Mouse (Mus musculus) MEL (cell line): ENCODE results near the gene Prdx1. TPM values are rescaled to one million over a fixed set of nuclear protein-coding genes. Genes with fewer than 3 reads are reported as not detected.
A peak's percentile ranks its signal among the peaks of the same experiment; 100 is the strongest.

Source experiments
- DNase-seq: peaks from one replicate; pipeline ENCODE4 v3.0.0; 2011; ENCODE audit warnings: low read depth, low spot score
- H3K27ac ChIP-seq: 2 replicates; pipeline ENCODE4 v1.5.1; 2012; ENCODE audit warnings: low read depth, mild to moderate bottlenecking, control low read depth, low read length, moderate library complexity; ENCODE audit not compliant: control insufficient read depth
- H3K27me3 ChIP-seq, 2 experiments: fragments of 150-350 bp in 1 of 2; sonication (generic) in 1 of 2; 2 replicates each; pipeline ENCODE4 v1.6.1; 2012; ENCODE audit warnings: low read length in 2 of 2, mild to moderate bottlenecking in 2 of 2, improper control_type of control experiment in 1 of 2, moderate library complexity in 1 of 2; ENCODE audit not compliant: insufficient read depth in 2 of 2, control insufficient read depth in 1 of 2
- H3K36me3 ChIP-seq, 2 experiments: 2 replicates each; pipeline ENCODE4 v1.6.1; 2012 to 2014; ENCODE audit warnings: low read length in 2 of 2, improper control_type of control experiment in 1 of 2, inconsistent platforms in 1 of 2, mild to moderate bottlenecking in 1 of 2; ENCODE audit not compliant: insufficient read depth in 2 of 2, control insufficient read depth in 1 of 2
- H3K4me1 ChIP-seq, 2 experiments: fragments of 150-350 bp in 1 of 2; sonication (generic) in 1 of 2; 2 replicates each; pipeline ENCODE4 v1.6.1; 2012; ENCODE audit warnings: low read length in 2 of 2, improper control_type of control experiment in 1 of 2, mild to moderate bottlenecking in 1 of 2; ENCODE audit not compliant: insufficient read depth in 2 of 2, control insufficient read depth in 1 of 2
- H3K4me3 ChIP-seq, 2 experiments: fragments of 150-350 bp in 1 of 2; sonication (generic) in 1 of 2; 2 replicates each; pipeline ENCODE4 v1.5.1; 2012; ENCODE audit warnings: low read depth in 2 of 2, low read length in 2 of 2, mild to moderate bottlenecking in 2 of 2, moderate library complexity in 2 of 2, control low read depth in 1 of 2, improper control_type of control experiment in 1 of 2; ENCODE audit not compliant: control insufficient read depth in 1 of 2, insufficient read depth in 1 of 2
- H3K79me2 ChIP-seq: 2 replicates; pipeline ENCODE4 v1.6.1; 2012; ENCODE audit warnings: mild to moderate bottlenecking, low read length, moderate library complexity; ENCODE audit not compliant: control insufficient read depth, poor library complexity, insufficient read depth
- H3K9ac ChIP-seq: 2 replicates; pipeline ENCODE4 v1.6.1; 2012; ENCODE audit warnings: low read depth, mild to moderate bottlenecking, control low read depth, low read length, moderate library complexity; ENCODE audit not compliant: control insufficient read depth, poor library complexity, severe bottlenecking
- H3K9me3 ChIP-seq: fragments of 150-350 bp; sonication (generic); replicated peaks from 2 replicates; pipeline ENCODE4 v1.6.1; 2012; ENCODE audit warnings: mild to moderate bottlenecking, low read length, improper control_type of control experiment, moderate library complexity; ENCODE audit not compliant: insufficient read depth
- BHLHE40 ChIP-seq: IDR thresholded peaks from 2 replicates; pipeline ENCODE4 v1.6.1; 2012; ENCODE audit warnings: low read depth, mild to moderate bottlenecking, inconsistent platforms, low read length, improper control_type of control experiment, borderline replicate concordance
- CHD1 ChIP-seq: IDR thresholded peaks from 2 replicates; pipeline ENCODE4 v1.6.1; 2012; ENCODE audit warnings: low read depth, mild to moderate bottlenecking, inconsistent platforms, low read length, improper control_type of control experiment
- CHD2 ChIP-seq: IDR thresholded peaks from 2 replicates; pipeline ENCODE4 v1.6.1; 2011; ENCODE audit warnings: low read length, improper control_type of control experiment
- CTCF ChIP-seq, 3 experiments: IDR thresholded peaks in 2 of 3; conservative IDR thresholded peaks in 1 of 3; 2 replicates each; pipeline ENCODE4 v1.5.1; 2011 to 2012; ENCODE audit warnings: low read length in 3 of 3, low read depth in 2 of 3, mild to moderate bottlenecking in 2 of 3, improper control_type of control experiment in 1 of 3, inconsistent platforms in 1 of 3, mixed read lengths in 1 of 3, moderate library complexity in 1 of 3; ENCODE audit not compliant: control insufficient read depth in 1 of 3, insufficient read depth in 1 of 3, poor library complexity in 1 of 3, severe bottlenecking in 1 of 3
- E2F4 ChIP-seq: IDR thresholded peaks from 2 replicates; pipeline ENCODE4 v1.6.1; 2011; ENCODE audit warnings: low read depth, low read length, improper control_type of control experiment, borderline replicate concordance
- ELF1 ChIP-seq: IDR thresholded peaks from 2 replicates; pipeline ENCODE4 v1.6.1; 2014; ENCODE audit warnings: low read depth, mild to moderate bottlenecking, inconsistent platforms, low read length, improper control_type of control experiment, moderate library complexity
- EP300 ChIP-seq, 2 experiments: IDR thresholded peaks; 2 replicates each; pipeline ENCODE4 v1.6.1; 2011; ENCODE audit warnings: improper control_type of control experiment in 2 of 2, low read length in 2 of 2, low read depth in 1 of 2, mild to moderate bottlenecking in 1 of 2
- ETS1 ChIP-seq: IDR thresholded peaks from 2 replicates; pipeline ENCODE4 v1.6.1; 2012; ENCODE audit warnings: low read depth, mild to moderate bottlenecking, inconsistent platforms, low read length, improper control_type of control experiment, moderate library complexity
- GABPA ChIP-seq: IDR thresholded peaks from 2 replicates; pipeline ENCODE4 v1.6.1; 2012; ENCODE audit warnings: low read depth, mild to moderate bottlenecking, inconsistent platforms, low read length, improper control_type of control experiment, moderate library complexity
- GATA1 ChIP-seq: IDR thresholded peaks from 2 replicates; pipeline ENCODE4 v1.6.1; 2011; ENCODE audit warnings: low read depth, low read length, improper control_type of control experiment
- HCFC1 ChIP-seq: IDR thresholded peaks from 2 replicates; pipeline ENCODE4 v1.6.1; 2012; ENCODE audit warnings: low read depth, mild to moderate bottlenecking, inconsistent platforms, low read length, improper control_type of control experiment, moderate library complexity
- JUND ChIP-seq: IDR thresholded peaks from 2 replicates; pipeline ENCODE4 v1.6.1; 2011; ENCODE audit warnings: low read depth, mild to moderate bottlenecking, improper control_type of control experiment, low read length
- KAT2A ChIP-seq: conservative IDR thresholded peaks from 2 replicates; pipeline ENCODE4 v1.6.1; 2012; ENCODE audit warnings: low read depth, low read length, improper control_type of control experiment, inconsistent platforms
- MAFK ChIP-seq: IDR thresholded peaks from 2 replicates; pipeline ENCODE4 v1.6.1; 2011; ENCODE audit warnings: low read depth, mild to moderate bottlenecking, low read length, improper control_type of control experiment, borderline replicate concordance
- MAX ChIP-seq: IDR thresholded peaks from 2 replicates; pipeline ENCODE4 v1.6.1; 2011; ENCODE audit warnings: low read length, improper control_type of control experiment
- MAZ ChIP-seq: IDR thresholded peaks from 2 replicates; pipeline ENCODE4 v1.6.1; 2012; ENCODE audit warnings: low read depth, mild to moderate bottlenecking, inconsistent platforms, low read length, improper control_type of control experiment
- MYB ChIP-seq: IDR thresholded peaks from 2 replicates; pipeline ENCODE4 v1.6.1; 2011; ENCODE audit warnings: mild to moderate bottlenecking, low read depth, low read length, improper control_type of control experiment
- MYC ChIP-seq: IDR thresholded peaks from 2 replicates; pipeline ENCODE4 v1.6.1; 2011; ENCODE audit warnings: low read depth, mild to moderate bottlenecking, low read length, improper control_type of control experiment, moderate library complexity
- NELFE ChIP-seq: IDR thresholded peaks from 2 replicates; pipeline ENCODE4 v1.6.1; 2011; ENCODE audit warnings: low read depth, low read length, improper control_type of control experiment
- NRF1 ChIP-seq: IDR thresholded peaks from 2 replicates; pipeline ENCODE4 v1.6.1; 2014; ENCODE audit warnings: low read depth, mild to moderate bottlenecking, inconsistent platforms, low read length, improper control_type of control experiment, moderate library complexity; ENCODE audit not compliant: poor library complexity, insufficient read depth, severe bottlenecking
- POLR2A ChIP-seq, 2 experiments: IDR thresholded peaks; 2 replicates each; pipeline ENCODE4 v1.6.1; 2011 to 2012; ENCODE audit warnings: low read length in 2 of 2, mild to moderate bottlenecking in 2 of 2, control low read depth in 1 of 2, improper control_type of control experiment in 1 of 2, low read depth in 1 of 2, moderate library complexity in 1 of 2; ENCODE audit not compliant: control insufficient read depth in 1 of 2, insufficient read depth in 1 of 2, poor library complexity in 1 of 2
- POLR2AphosphoS2 ChIP-seq: IDR thresholded peaks from 2 replicates; pipeline ENCODE4 v1.6.1; 2011; ENCODE audit warnings: low read length, improper control_type of control experiment
- RAD21 ChIP-seq: IDR thresholded peaks from 2 replicates; pipeline ENCODE4 v1.6.1; 2011; ENCODE audit warnings: mild to moderate bottlenecking, low read depth, low read length, improper control_type of control experiment
- RCOR1 ChIP-seq: IDR thresholded peaks from 2 replicates; pipeline ENCODE4 v1.6.1; 2012; ENCODE audit warnings: low read depth, mild to moderate bottlenecking, inconsistent platforms, low read length, improper control_type of control experiment
- SIN3A ChIP-seq: IDR thresholded peaks from 2 replicates; pipeline ENCODE4 v1.6.1; 2012; ENCODE audit warnings: low read length, improper control_type of control experiment, inconsistent platforms
- SMC3 ChIP-seq: IDR thresholded peaks from 2 replicates; pipeline ENCODE4 v1.6.1; 2011; ENCODE audit warnings: low read depth, low read length, improper control_type of control experiment
- TAL1 ChIP-seq: IDR thresholded peaks from 2 replicates; pipeline ENCODE4 v1.6.1; 2012; ENCODE audit warnings: mild to moderate bottlenecking, inconsistent platforms, low read length, moderate library complexity, mixed read lengths
- TCF12 ChIP-seq: IDR thresholded peaks from 2 replicates; pipeline ENCODE4 v1.6.1; 2014; ENCODE audit warnings: low read depth, mild to moderate bottlenecking, inconsistent platforms, low read length, improper control_type of control experiment, moderate library complexity
- UBTF ChIP-seq: IDR thresholded peaks from 2 replicates; pipeline ENCODE4 v1.6.1; 2012; ENCODE audit warnings: low read depth, mild to moderate bottlenecking, inconsistent platforms, low read length, improper control_type of control experiment, moderate library complexity, borderline replicate concordance; ENCODE audit not compliant: insufficient read depth
- USF1 ChIP-seq: IDR thresholded peaks from 2 replicates; pipeline ENCODE4 v1.6.1; 2014; ENCODE audit warnings: low read depth, mild to moderate bottlenecking, inconsistent platforms, low read length, improper control_type of control experiment, moderate library complexity
- USF2 ChIP-seq, 2 experiments: IDR thresholded peaks; 2 replicates each; pipeline ENCODE4 v1.6.1; 2011 to 2012; ENCODE audit warnings: improper control_type of control experiment in 2 of 2, low read length in 2 of 2, borderline replicate concordance in 1 of 2, inconsistent platforms in 1 of 2, low read depth in 1 of 2, mild to moderate bottlenecking in 1 of 2; ENCODE audit not compliant: insufficient read depth in 1 of 2
- ZC3H11A ChIP-seq: IDR thresholded peaks from 2 replicates; pipeline ENCODE4 v1.6.1; 2012; ENCODE audit warnings: low read depth, mild to moderate bottlenecking, inconsistent platforms, low read length, improper control_type of control experiment
- ZKSCAN1 ChIP-seq: IDR thresholded peaks from 2 replicates; pipeline ENCODE4 v1.6.1; 2012; ENCODE audit warnings: low read depth, mild to moderate bottlenecking, inconsistent platforms, low read length, improper control_type of control experiment, moderate library complexity
- ZMIZ1 ChIP-seq: IDR thresholded peaks from 2 replicates; pipeline ENCODE4 v1.6.1; 2012; ENCODE audit warnings: low read depth, mild to moderate bottlenecking, inconsistent platforms, low read length, improper control_type of control experiment, moderate library complexity
- ZNF384 ChIP-seq: IDR thresholded peaks from 2 replicates; pipeline ENCODE4 v1.6.1; 2012; ENCODE audit warnings: low read depth, mild to moderate bottlenecking, inconsistent platforms, low read length, improper control_type of control experiment
- polyA plus RNA-seq, 2 experiments: library from polyadenylated mRNA; stranded (reverse) in 1 of 2; unstranded in 1 of 2; fragments of >175 nt in 1 of 2; fragments of >200 nt in 1 of 2; gene quantifications; 2 replicates each; pipeline versions ENCODE4 v1.2.1 to v1.2.4; 2012; ENCODE audit warnings: low replicate concordance in 2 of 2, low read depth in 1 of 2; ENCODE audit not compliant: insufficient read length in 2 of 2, insufficient read depth in 1 of 2, missing spikeins in 1 of 2
- total RNA-seq: library from RNA; depleted of rRNA; stranded (reverse); fragments of 300-350 nt; gene quantifications from 2 replicates; pipeline ENCODE4 v1.2.3, GENCODE M21; 2012

The Prdx1 gene
- total and polyA plus RNA-seq, 3 experiments, result 223 to 416 TPM; not detected in 1

GRCm38 (mm10) chr4:116650924-116651796 is 34.2 kb upstream of the Prdx1 start, which contains the start of gene Akr1a1:
Akr1a1 (minus strand) TSS chr4:116651680.
- H3K9me3 ChIP-seq, result no peaks in the 10 kb centered on the region
- H3K27ac ChIP-seq, result peak within 1 kb of the TSS; percentile 55
- peak within 1 kb of the TSS; percentile 88 for H3K9ac ChIP-seq
- peaks cover 43% of the 10 kb centered on the region for H3K79me2 ChIP-seq
- peak; percentile 96 for DNase-seq
- peaks cover 5 to 18% of the 10 kb centered on the region in 2 experiments; a peak in 3 of 4 replicates for H3K4me1 ChIP-seq
- H3K27me3 ChIP-seq, result no peaks in the 10 kb centered on the region
- peaks cover 7 to 35% of the 10 kb centered on the region in 2 experiments for H3K36me3 ChIP-seq
- peak within 1 kb of the TSS; percentile 81 to 84 for H3K4me3 ChIP-seq
- TF ChIP-seq CTCF (IDR thresholded peaks at IDR 0.05 in 2 of 3, conservative IDR thresholded peaks at IDR 0.05 in 1 of 3; ENCODE audit: control insufficient read depth in 1 of 3, insufficient read depth in 1 of 3, low read depth in 2 of 3, low read length in 3 of 3, poor library complexity in 1 of 3, severe bottlenecking in 1 of 3), result no peak
- no peak for TF ChIP-seq ZC3H11A
- peak; percentile 39; the same call in 1 of the 2 replicates for TF ChIP-seq GATA1
- TF ChIP-seq ZNF384, result no peak
- TF ChIP-seq NELFE, result peak; percentile 94
- TF ChIP-seq UBTF, result no peak
- no peak for TF ChIP-seq CHD1
- TF ChIP-seq ELF1, result peak; percentile 32; the same call in 1 of the 2 replicates
- TF ChIP-seq POLR2A (IDR thresholded peaks at IDR 0.05; ENCODE audit: control insufficient read depth in 1 of 2, insufficient read depth in 1 of 2, low read depth in 1 of 2, low read length in 2 of 2, poor library complexity in 1 of 2), result peak; percentile 77 to 85; a peak in 3 of 4 replicates
- TF ChIP-seq SMC3, result no peak
- peak; percentile 68; the same call in 1 of the 2 replicates for TF ChIP-seq GABPA
- peak; percentile 93 for TF ChIP-seq HCFC1
- TF ChIP-seq MYC, result peak; percentile 86
- no peak for TF ChIP-seq MYB
- TF ChIP-seq TAL1, result no peak
- TF ChIP-seq RAD21, result no peak
- TF ChIP-seq EP300 (IDR thresholded peaks at IDR 0.05; ENCODE audit: low read depth in 1 of 2, low read length in 2 of 2), result no peak
- TF ChIP-seq ZKSCAN1, result no peak
- TF ChIP-seq SIN3A, result peak; percentile 63
- TF ChIP-seq E2F4, result no peak
- TF ChIP-seq POLR2AphosphoS2, result peak; percentile 93
- TF ChIP-seq KAT2A, result peak; percentile 71; the same call in 1 of the 2 replicates
- TF ChIP-seq BHLHE40, result no peak
- peak; percentile 78 for TF ChIP-seq TCF12
- TF ChIP-seq MAX, result peak; percentile 21; the same call in 1 of the 2 replicates
- TF ChIP-seq USF1, result no peak
- TF ChIP-seq NRF1, result peak; percentile 73
- no peak; the same call in none of the 2 replicates for TF ChIP-seq ZMIZ1
- TF ChIP-seq MAFK, result no peak
- no peak for TF ChIP-seq CHD2
- 0 out of 2 replicates have a peak, but pooled peaks have one; percentile 23 for TF ChIP-seq ETS1
- TF ChIP-seq RCOR1, result 0 out of 2 replicates have a peak, but pooled peaks have one; percentile 27
- 0 out of 2 replicates have a peak, but pooled peaks have one; percentile 53 for TF ChIP-seq MAZ
- TF ChIP-seq JUND, result no peak
- TF ChIP-seq USF2 (IDR thresholded peaks at IDR 0.05; ENCODE audit: borderline replicate concordance in 1 of 2, insufficient read depth in 1 of 2, low read depth in 1 of 2, low read length in 2 of 2), result no peak
